Mouse (Mus musculus): ENCODE measurements around the gene Col25a1.

GRCm38 (mm10) chr3:130180964-130181590 lies 49.8 kb downstream of the Col25a1 start:
- TF ChIP-seq E2F4 (IDR thresholded peaks at IDR 0.05; ENCODE audit: insufficient read depth), result no peak
- no peak for TF ChIP-seq POLR2A (IDR thresholded peaks at IDR 0.05; ENCODE audit: insufficient read length, low read depth)
- no peak for TF ChIP-seq TCF12 (IDR thresholded peaks at IDR 0.05; ENCODE audit: insufficient read depth, poor library complexity, severe bottlenecking)
- TF ChIP-seq CEBPB (IDR thresholded peaks at IDR 0.05; ENCODE audit: insufficient read depth, poor library complexity, severe bottlenecking), result no peak
- TF ChIP-seq MAX (IDR thresholded peaks at IDR 0.05; ENCODE audit: low read depth), result no peak
